8 mouse cellular contexts compared by ENCODE assay signal in the genomic region with DNA sequence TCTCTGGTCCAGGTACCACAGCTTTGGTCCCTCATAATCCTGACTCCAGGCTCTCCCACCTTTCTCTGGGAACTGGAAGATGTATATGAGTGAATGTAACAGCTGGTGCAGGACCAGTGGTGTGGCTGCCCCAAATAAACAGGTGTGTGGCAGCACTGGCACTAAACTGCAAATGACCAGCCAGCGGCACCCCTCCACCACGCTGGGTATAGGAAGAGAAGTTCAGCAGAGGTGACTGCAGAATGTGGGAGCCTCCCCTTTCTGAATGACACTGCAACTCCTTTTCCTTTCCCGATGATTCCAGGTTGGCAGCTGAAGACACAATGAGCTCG. TPM values are rescaled to one million over a fixed set of nuclear protein-coding genes. Genes with fewer than 3 reads are reported as not detected.
DNase-seq lines count a peak whose midpoint lies in the region; ATAC-seq and TF ChIP-seq lines count a peak whose summit lies in the region.

No protein-coding gene starts in this region.

- peak overlapping the region; percentile 17 for H3K4me3 ChIP-seq in heart, embryonic 11.5 days (ENCODE audit: low read depth, low read length)
- peak overlapping the region; percentile 26; the same call in 1 of the 2 replicates for H3K4me3 ChIP-seq in spleen, adult 2 months (ENCODE audit: extremely low read depth, insufficient read depth, insufficient read length)
- H3K4me3 ChIP-seq in limb, embryonic 15.5 days: peak overlapping the region; percentile 29
- H3K4me3 ChIP-seq in thymus, adult 2 months (ENCODE audit: control insufficient read depth, insufficient read depth, low read length): no peak overlapping the region

- H3K36me3 ChIP-seq in heart, embryonic 11.5 days (ENCODE audit: control insufficient read depth, insufficient read depth, low read length): no peaks in the 10 kb centered on the region
- no peaks in the 10 kb centered on the region for H3K36me3 ChIP-seq in spleen, adult 2 months (ENCODE audit: control insufficient read depth, insufficient read depth, low read length)
- H3K36me3 ChIP-seq in limb, embryonic 15.5 days: no peaks in the 10 kb centered on the region
- no peaks in the 10 kb centered on the region for H3K36me3 ChIP-seq in thymus, adult 2 months (ENCODE audit: control insufficient read depth, insufficient read depth, low read length)

- no peak overlapping the region for H3K9ac ChIP-seq in heart, embryonic 11.5 days (ENCODE audit: low read depth, low read length)
- H3K9ac ChIP-seq in limb, embryonic 15.5 days: no peak overlapping the region

- no peak for TF ChIP-seq POLR2A in spleen, adult 2 months (IDR thresholded peaks at IDR 0.05; ENCODE audit: low read depth, low read length)
- no peak for TF ChIP-seq POLR2A in thymus, adult 2 months (IDR thresholded peaks at IDR 0.05; ENCODE audit: control insufficient read depth, extremely low read depth, insufficient read depth, low read length, poor library complexity)

- DNase-seq in heart, postnatal 14 days: no peak
- DNase-seq in spleen, adult 2 months (ENCODE audit: low read depth in 1 of 2, low spot score in 2 of 2): no peak
- no peak for DNase-seq in spleen, postnatal 36 days (ENCODE audit: low spot score in 2 of 2)
- no peak for DNase-seq in cerebellum, postnatal 4 days (ENCODE audit: low spot score in 2 of 2)
- DNase-seq in thymus, adult 2 months: no peak
- no peak for DNase-seq in layer of hippocampus, postnatal 25 days (ENCODE audit: extremely low spot score in 1 of 2, low spot score in 1 of 2)

- ATAC-seq in heart, embryonic 11.5 days (replicated peaks; ENCODE audit: insufficient number of reproducible peaks, low FRiP score, low TSS enrichment): no peak
- ATAC-seq in limb, embryonic 15.5 days (ENCODE audit: insufficient number of reproducible peaks, low FRiP score, low TSS enrichment, low read depth): no peak

- intact Hi-C loops in heart, postnatal 14 days (cut with DNase I): no loop called here

- no peak for TF ChIP-seq CTCF in spleen, adult 2 months (IDR thresholded peaks at IDR 0.05; ENCODE audit: extremely low read depth, insufficient read depth, insufficient read length, insufficient replicate concordance)
- TF ChIP-seq CTCF in thymus, adult 2 months (IDR thresholded peaks at IDR 0.05; ENCODE audit: borderline replicate concordance, control insufficient read depth, extremely low read depth, insufficient read depth, low read length, poor library complexity): no peak

- 12% methylated on average over 4 of the region's 4 CpGs for WGBS in heart, embryonic 11.5 days (ENCODE audit: insufficient replicate concordance)
- WGBS in spleen, adult 2 months: 17% methylated on average over 4 of the region's 4 CpGs
- 15% methylated on average over 4 of the region's 4 CpGs for WGBS in limb, embryonic 15.5 days
- WGBS in thymus, adult 2 months: 4% methylated on average over 4 of the region's 4 CpGs

- peak overlapping the region; percentile 65 for H3K4me2 ChIP-seq in heart, embryonic 11.5 days
- H3K4me2 ChIP-seq in limb, embryonic 15.5 days: peak overlapping the region; percentile 47

- H3K9me3 ChIP-seq in heart, embryonic 11.5 days (replicated peaks; ENCODE audit: control insufficient read depth, low read length): no peaks in the 10 kb centered on the region
- no peaks in the 10 kb centered on the region for H3K9me3 ChIP-seq in limb, embryonic 15.5 days

- H3K27ac ChIP-seq in heart, embryonic 11.5 days (ENCODE audit: low read depth, low read length): no peak overlapping the region
- no peak overlapping the region for H3K27ac ChIP-seq in spleen, adult 2 months (ENCODE audit: insufficient read depth, low read length)
- peak overlapping the region; percentile 24; the same call in 1 of the 2 replicates for H3K27ac ChIP-seq in limb, embryonic 15.5 days
- no peak overlapping the region for H3K27ac ChIP-seq in thymus, adult 2 months (ENCODE audit: control insufficient read depth, insufficient read depth, low read length)

- no peaks in the 10 kb centered on the region for H3K27me3 ChIP-seq in heart, embryonic 11.5 days (ENCODE audit: control insufficient read depth, insufficient read depth, low read length)
- no peaks in the 10 kb centered on the region for H3K27me3 ChIP-seq in spleen, adult 2 months (ENCODE audit: control insufficient read depth, insufficient read depth, low read length)
- H3K27me3 ChIP-seq in limb, embryonic 15.5 days: no peaks in the 10 kb centered on the region; the same call in 1 of the 2 replicates
- no peaks in the 10 kb centered on the region; the same call in 1 of the 2 replicates for H3K27me3 ChIP-seq in thymus, adult 2 months (ENCODE audit: control insufficient read depth, insufficient read depth, low read length)

- H3K4me1 ChIP-seq in heart, embryonic 11.5 days (ENCODE audit: control insufficient read depth, insufficient read depth, low read length): peaks cover 6% of the 10 kb centered on the region; the same call in 1 of the 2 replicates
- peaks cover 13% of the 10 kb centered on the region; the same call in 1 of the 2 replicates for H3K4me1 ChIP-seq in spleen, adult 2 months (ENCODE audit: control insufficient read depth, insufficient read depth, insufficient read length)
- peaks cover 23% of the 10 kb centered on the region for H3K4me1 ChIP-seq in limb, embryonic 15.5 days
- peaks cover 14% of the 10 kb centered on the region for H3K4me1 ChIP-seq in thymus, adult 2 months (replicated peaks; ENCODE audit: control insufficient read depth, insufficient read depth, low read length)

RNA-seq across cellular contexts. Expression of gene Acap2, which starts 32.1 kb away (rescaled TPM):
- 14.7 and 18.2 TPM in 2 replicates for polyA plus RNA-seq in heart, embryonic 11.5 days (2014; fragmentation: Nextera tagmentation; extraction: Ambion mirVana)
- 10 to 100 TPM; 27.4 to 29.3 TPM for total RNA-seq in heart, postnatal 14 days (2021)
- 9.2 and 9.6 TPM in 2 replicates for polyA plus RNA-seq in spleen, adult 2 months (2012; rRNA removed)
- 24.8 and 26.5 TPM in 2 replicates for polyA plus RNA-seq in limb, embryonic 15.5 days (2015; fragmentation: Nextera tagmentation; extraction: Ambion mirVana)
- polyA plus RNA-seq in thymus, adult 2 months (2012; rRNA removed): 21.4 and 25.5 TPM in 2 replicates
- 100 to 1,000 TPM; 129 to 132 TPM for total RNA-seq in layer of hippocampus, postnatal 25 days (2021)

RNA-seq across cellular contexts. Expression of gene Ppp1r2, which starts 41.9 kb away (rescaled TPM):
- 90.8 and 91.1 TPM in 2 replicates for polyA plus RNA-seq in heart, embryonic 11.5 days (2014; fragmentation: Nextera tagmentation; extraction: Ambion mirVana)
- total RNA-seq in heart, postnatal 14 days (2021): 100 to 1,000 TPM in 1 of 2 experiments, 10 to 100 TPM in 1; 97.4 to 101 TPM
- 27.2 and 46.3 TPM in 2 replicates for polyA plus RNA-seq in spleen, adult 2 months (2012; rRNA removed)
- polyA plus RNA-seq in limb, embryonic 15.5 days (2015; fragmentation: Nextera tagmentation; extraction: Ambion mirVana): 88.9 and 98.3 TPM in 2 replicates
- polyA plus RNA-seq in thymus, adult 2 months (2012; rRNA removed): 31.7 and 43.0 TPM in 2 replicates
- 10 to 100 TPM; 88.1 to 96.4 TPM for total RNA-seq in layer of hippocampus, postnatal 25 days (2021)
